Mouse (Mus musculus): ENCODE measurements around the gene D17Wsu92e.

The D17Wsu92e gene

GRCm38 (mm10) chr17:27820568-27821406 is at the start of gene D17Wsu92e:
D17Wsu92e (minus strand) TSS chr17:27820648.
- in situ Hi-C loops (cut with MboI; ENCODE audit: unreplicated experiment in 2 of 2), result no loop called here

DNA sequence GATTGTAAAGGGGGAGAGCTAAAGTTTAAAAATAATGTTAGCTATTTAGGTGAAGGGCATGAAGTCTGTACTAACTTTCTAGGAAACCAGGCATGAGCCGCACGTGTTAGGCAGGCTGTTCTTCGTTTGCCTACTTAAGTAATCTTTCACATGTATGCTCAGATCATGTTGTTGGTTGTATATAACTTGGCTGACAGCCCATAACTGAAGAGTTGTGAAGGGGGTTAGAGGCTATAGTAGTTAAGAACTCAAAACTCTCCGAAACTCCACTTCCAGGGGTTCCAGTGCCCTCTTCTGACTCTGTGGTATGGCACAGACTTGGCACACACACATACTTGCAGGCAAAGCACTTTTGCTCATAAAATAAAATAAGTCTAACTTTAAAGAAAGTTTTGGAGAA is 46.3 kb upstream of the D17Wsu92e start:
- in situ Hi-C loops (cut with MboI; ENCODE audit: unreplicated experiment in 2 of 2), result no loop called here

DNA sequence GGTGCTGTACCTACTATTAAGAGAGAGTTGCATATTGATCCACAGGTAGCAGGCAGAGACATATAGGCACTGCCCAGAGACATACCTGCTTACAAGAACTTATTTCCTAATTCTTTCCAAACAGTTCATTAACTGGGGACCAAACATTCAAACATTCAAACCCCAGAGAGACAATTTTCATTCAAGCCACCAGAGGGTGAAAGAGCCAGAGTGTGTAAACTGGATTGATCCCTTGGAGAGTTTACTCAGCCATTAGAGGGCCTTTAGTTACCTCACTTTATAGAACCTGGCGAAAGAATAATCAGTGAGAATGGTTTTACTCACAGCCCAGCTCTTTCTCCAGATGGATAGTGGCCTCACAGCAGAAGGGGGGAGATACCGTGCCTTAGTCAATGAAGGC is 45.0 kb upstream of the D17Wsu92e start:
- in situ Hi-C loops (cut with MboI; ENCODE audit: unreplicated experiment in 2 of 2), result no loop called here

- in situ Hi-C loops (cut with MboI; ENCODE audit: unreplicated experiment in 2 of 2), result no loop called here
Measured at GRCm38 (mm10) chr17:27859131-27859530, 38.7 kb upstream of the D17Wsu92e start.

GRCm38 (mm10) chr17:27857649-27858475 is 37.4 kb upstream of the D17Wsu92e start:
- in situ Hi-C loops (cut with MboI; ENCODE audit: unreplicated experiment in 2 of 2), result no loop called here

DNA sequence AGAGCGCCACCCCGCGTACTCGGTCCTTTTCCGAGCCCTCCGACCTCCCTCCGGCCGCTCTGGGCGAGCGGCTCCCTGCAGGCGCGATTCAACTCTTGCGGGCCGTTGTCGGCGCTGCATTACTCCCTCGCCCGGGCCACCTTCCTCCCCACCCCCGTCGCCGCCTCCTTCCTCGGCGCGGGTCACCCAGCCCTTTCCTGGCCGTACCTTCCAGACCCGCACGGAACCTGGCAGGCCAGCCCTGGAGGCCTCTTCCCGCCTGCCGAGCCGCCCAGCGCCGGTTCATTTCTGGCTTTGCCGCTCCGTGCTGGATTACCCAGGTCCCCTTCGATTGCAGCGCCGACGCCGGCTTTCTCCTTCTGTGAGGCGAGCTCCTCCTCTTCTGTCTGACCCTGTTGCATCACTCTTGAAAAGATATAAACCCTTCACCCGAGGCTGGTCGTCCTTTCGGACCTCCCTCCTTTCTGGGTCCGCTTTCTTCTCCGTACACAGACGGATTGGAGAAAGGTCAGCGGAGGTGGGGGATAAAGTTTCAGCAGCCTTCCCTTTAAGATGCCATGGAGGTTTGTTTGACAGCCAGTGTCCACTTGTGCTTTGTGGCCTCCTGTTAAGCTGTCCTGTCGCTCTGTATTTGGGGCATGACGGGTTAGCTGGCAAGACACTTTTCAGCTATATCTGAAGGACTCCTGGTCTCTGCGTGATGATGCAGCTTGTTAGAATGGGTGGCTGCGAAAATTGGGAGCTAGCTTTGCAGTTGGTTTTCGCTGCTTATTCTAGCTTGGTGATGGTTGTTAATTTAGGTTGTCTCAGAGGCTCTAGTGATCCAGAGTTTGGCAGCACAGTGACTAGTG is 36.6 kb upstream of the D17Wsu92e start:
- in situ Hi-C loops (cut with MboI; ENCODE audit: unreplicated experiment in 2 of 2), result no loop called here

GRCm38 (mm10) chr17:27856265-27856797 is 35.9 kb upstream of the D17Wsu92e start, which contains the start of gene Uhrf1bp1:
Uhrf1bp1 (plus strand) TSS chr17:27856441.
- in situ Hi-C loops (cut with MboI; ENCODE audit: unreplicated experiment in 2 of 2), result no loop called here

DNA sequence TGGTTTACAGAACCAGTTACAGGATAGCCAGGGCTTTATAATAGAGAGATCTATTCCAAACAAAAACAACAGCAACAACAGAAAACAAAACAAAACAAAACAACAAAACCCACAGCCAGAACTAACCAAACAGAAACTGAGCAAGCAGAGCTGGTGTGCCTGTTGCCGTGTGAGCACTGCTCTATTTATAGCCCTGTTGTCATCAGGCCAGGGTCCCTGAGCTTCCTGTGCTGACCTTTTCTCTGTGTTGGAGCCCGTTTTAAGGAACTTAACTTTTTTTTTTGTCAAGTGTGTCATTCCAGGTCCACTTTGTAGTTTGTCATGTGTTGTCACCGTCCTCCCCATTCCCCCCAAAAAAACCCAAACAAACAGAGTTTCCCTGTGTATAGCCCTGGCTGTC is 30.6 kb upstream of the D17Wsu92e start:
- in situ Hi-C loops (cut with MboI; ENCODE audit: unreplicated experiment in 2 of 2), result no loop called here

GRCm38 (mm10) chr17:27848351-27848750 is 27.9 kb upstream of the D17Wsu92e start:
- in situ Hi-C loops (cut with MboI; ENCODE audit: unreplicated experiment in 2 of 2), result no loop called here

DNA sequence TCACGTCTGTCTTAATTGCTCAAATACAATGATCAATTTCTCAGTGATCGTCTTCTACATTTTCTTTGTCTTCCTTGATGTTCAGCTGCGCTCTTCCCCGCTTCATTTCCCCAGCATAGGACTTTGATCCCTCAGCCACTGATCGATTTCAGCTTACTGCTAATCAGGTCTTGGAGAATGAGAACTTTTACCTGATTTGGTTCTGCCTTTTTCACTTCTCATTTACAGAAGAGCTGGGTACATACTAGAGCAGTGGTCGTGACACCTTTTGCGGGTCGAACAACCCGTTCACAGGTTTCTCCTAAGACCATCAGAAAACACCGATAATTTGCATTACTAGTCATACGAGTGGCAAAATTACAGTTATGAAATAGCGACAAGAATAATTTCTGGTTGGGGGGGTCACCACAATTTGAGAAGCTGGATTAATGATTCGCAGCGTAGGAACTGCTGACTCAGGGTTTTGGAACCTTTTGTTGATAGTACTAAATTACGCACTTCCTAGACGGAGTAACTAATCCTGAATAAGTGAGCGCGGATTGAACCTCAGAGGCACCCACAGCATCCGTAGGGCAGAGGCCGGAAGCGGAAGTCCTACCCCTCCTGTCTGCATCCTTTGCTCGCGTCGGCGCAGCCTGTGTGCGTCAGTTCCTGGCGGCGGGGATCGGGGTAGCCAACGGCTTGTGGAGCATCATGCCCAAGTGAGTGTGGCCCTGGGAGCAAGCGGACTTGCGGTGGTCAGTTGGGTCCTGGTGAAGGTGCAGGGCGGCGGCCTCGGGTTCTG is 19.2 kb upstream of the D17Wsu92e start:
- in situ Hi-C loops (cut with MboI; ENCODE audit: unreplicated experiment in 2 of 2), result loop anchor here (5.0 kb wide), 1 partner anchor 68 kb away; the partner anchor contains the start of genes Anks1 (in 2 of the 2) and Taf11 (in 2 of the 2)

DNA sequence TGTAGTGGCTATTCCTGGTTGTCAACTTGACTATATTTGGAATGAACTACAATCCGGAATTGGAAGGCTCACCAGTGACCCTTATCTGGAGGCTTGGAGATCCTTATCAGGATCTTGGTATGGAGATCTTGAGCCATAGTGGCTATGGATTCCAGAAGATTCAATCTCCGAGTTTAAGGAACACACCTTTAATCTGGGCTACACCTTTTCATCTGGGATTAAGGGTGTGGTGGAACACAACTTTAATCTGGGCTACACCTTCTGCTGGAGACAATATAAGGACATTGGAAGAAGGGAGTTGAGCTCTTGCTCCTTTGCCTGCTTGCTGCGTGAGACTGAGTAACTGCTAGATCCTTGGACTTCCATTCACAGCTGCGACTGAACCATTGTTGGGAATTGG is 17.4 kb upstream of the D17Wsu92e start, which contains the start of gene Snrpc:
Gene Snrpc (plus strand): TSS at position 301 of the 400 bp plus-strand sequence.
- in situ Hi-C loops (cut with MboI; ENCODE audit: unreplicated experiment in 2 of 2), result loop anchor here in 1 of 2 experiments (5.0 kb wide), 1 partner anchor 69 kb away; the partner anchor contains the start of genes Anks1 and Taf11

DNA sequence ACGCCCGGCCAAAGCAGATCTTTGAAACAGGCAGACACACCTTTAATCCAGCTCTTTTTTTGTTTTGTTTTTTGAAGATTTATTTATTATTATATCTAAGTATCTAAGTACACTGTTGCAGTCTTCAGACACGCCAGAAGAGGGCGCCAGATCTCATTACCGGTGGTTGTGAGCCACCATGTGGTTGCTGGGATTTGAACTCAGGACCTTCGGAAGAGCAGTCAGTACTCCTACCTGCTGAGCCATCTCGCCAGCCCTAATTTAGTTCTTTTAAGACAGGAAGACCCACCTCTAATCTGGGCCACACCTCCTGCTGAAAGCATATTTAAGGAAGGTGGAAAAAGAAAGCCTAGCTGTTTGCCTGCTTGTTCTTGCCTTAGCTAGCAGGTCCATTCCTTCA is 10.0 kb upstream of the D17Wsu92e start:
- in situ Hi-C loops (cut with MboI; ENCODE audit: unreplicated experiment in 2 of 2), result no loop called here

DNA sequence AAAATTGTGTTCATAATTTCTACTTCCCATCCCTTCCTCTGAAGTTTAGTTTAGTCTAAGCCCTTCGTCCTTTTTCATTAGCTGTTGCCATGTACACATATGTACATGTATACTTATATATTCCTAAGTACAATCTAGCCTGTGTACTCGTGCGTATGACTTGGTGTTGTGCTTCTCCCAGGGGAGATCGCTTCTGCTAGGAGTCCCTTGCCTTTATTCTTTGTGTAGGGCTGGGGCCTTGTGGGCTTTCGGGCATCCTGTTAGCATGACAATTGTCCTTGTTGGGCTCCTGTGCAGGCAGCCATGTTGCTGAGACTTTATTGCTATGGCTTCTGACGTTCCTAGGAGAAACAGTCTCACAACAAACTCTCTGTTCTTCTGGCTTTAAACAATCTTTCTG is 7.1 kb upstream of the D17Wsu92e start:
- in situ Hi-C loops (cut with MboI; ENCODE audit: unreplicated experiment in 2 of 2), result no loop called here

GRCm38 (mm10) chr17:27826908-27827383 is 6.5 kb upstream of the D17Wsu92e start:
- in situ Hi-C loops (cut with MboI; ENCODE audit: unreplicated experiment in 2 of 2), result no loop called here

- in situ Hi-C loops (cut with MboI; ENCODE audit: unreplicated experiment in 2 of 2), result no loop called here
Measured at GRCm38 (mm10) chr17:27825984-27826905, 5.8 kb upstream of the D17Wsu92e start.

DNA sequence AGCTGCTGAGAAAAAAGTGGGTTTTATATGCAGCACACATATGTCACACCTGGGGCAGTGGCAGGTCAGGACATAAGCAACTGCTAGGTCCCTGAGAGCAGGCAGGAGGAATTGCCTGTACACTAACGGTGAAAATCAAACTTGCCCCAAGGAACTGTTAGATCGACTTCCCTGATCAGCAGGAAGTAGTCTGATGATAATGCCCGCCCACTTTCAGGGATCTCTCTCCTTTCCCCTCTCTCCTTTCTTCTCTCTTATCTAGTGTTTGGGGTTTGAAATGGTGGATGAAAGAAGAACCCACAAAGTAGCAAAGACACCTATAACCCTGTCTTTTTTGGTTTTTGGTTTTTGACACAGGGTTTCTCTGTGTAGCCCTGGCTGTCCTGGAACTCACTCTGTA is 5.1 kb upstream of the D17Wsu92e start:
- in situ Hi-C loops (cut with MboI; ENCODE audit: unreplicated experiment in 2 of 2), result no loop called here

DNA sequence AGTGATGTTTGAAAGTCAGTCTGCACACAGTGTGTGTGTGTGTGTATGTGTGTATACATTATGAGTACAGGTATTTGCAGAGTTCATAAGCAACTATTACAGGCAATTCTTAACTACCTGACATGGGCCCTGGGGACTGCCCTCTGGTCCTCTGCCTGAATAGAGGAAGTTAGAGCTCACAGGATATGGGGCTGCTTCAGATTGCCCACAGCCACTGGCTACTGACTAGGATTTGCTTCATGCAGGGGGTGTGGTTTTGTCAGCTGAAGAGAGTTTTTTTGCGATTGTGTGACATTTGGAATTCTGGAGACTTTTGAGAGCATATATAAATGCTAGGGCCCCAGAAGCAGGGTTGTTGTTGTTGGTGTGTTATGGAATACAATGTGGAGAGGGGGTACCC is 4.5 kb upstream of the D17Wsu92e start:
- in situ Hi-C loops (cut with MboI; ENCODE audit: unreplicated experiment in 2 of 2), result no loop called here

Measured in v-Abl transformed pro-B cells (cell line).